Mouse (Mus musculus): Measurements from ENCODE around the gene Gm11437.

The Gm11437 gene

GRCm38 (mm10) chr11:84136453-84136852, 30.8 kb downstream of the Gm11437 start:
- DNase-seq: no peak

DNA sequence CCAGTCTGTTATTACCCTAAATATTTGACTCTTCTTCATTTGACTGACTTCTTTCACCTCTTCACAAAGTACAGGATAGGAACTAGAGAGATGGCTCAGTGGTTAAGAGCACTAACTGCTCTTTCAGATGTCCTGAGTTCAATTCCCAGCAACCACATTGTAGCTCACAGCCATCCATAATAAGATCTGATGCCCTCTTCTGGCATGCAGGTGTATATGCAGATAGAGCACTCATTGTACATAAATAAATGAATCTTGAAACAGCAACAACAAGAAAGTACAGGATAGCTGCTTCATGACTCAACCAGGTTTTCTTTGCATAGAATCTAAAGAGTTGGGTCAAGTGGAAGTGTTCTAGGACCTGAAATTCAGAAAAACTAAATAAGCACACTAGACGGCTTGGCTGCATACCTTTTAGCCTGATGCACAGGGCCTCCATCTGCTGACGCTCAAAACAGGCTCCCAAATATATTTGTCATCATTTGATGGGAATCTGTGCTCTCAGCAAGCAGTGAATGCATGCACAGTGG, 32.9 kb downstream of the Gm11437 start:
- no peak for DNase-seq

DNA sequence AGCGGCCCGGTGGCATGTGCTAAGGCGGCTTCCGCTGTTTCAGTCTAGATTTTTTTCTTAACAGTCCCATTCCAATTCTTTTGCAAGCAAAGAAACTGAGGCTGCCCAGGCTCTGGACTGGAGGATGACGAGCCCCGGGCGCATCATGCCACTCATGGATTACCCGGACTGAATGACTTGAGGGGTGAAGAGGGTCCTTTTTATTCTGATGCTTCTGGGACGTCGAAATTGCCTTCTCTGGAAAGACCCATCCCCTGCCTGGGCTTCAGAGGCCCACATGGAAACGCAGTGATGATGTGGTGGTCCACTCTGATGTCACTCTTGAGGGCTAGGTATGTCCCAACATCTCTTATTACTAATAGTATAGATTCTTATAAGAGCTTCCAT, 37.5 kb downstream of the Gm11437 start:
- no peak for DNase-seq

DNA sequence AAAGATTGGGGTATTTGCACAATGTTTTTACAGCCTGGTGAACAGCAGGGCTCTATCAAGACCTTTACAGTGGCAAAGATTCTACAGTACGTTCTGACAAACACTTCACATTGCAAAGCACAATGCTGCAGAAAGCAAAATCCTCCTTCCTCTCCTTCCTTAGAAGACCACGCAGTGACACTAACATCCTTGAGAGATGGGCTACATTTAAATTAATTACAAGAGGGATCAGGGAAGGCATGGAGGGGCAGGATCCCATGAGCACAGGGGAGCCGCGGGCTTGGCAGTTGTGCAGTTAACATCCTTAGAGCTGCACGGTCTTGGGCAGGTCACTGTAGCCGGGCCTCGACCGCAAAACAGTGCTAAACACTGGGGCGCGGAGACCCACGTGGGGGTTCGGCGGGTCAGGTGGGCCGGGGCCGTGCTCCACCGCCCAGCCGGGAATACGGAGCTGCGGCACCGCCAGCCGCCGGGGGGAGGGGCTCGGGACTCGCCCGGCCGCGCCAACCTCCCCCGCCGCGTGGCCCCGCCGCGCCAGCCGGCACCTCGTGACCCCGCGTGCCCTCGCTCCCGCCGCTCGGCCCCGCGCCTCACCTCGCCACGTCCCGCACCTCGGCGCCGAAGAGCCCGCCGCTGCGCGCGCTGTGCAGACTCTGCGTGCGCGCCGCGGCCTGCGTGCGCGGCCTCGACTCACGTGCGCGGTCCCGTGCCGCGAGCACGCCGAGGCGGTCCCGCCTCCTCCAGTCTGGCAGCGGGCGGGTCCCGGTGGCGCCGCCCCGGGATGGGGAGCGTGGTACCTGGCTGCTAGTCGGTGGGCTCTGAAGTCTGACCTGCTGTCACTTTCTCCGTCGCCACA, 38.1 kb downstream of the Gm11437 start, which contains the start of the genes Tada2a and Acaca:
Tada2a (minus strand) TSS at position 658 of the 856 bp plus-strand sequence.
Acaca (plus strand) TSS at position 730 of the 856 bp plus-strand sequence.
- DNase-seq: peak; percentile 87

GRCm38 (mm10) chr11:84127977-84128376, 39.3 kb downstream of the Gm11437 start:
- no peak for DNase-seq

DNA sequence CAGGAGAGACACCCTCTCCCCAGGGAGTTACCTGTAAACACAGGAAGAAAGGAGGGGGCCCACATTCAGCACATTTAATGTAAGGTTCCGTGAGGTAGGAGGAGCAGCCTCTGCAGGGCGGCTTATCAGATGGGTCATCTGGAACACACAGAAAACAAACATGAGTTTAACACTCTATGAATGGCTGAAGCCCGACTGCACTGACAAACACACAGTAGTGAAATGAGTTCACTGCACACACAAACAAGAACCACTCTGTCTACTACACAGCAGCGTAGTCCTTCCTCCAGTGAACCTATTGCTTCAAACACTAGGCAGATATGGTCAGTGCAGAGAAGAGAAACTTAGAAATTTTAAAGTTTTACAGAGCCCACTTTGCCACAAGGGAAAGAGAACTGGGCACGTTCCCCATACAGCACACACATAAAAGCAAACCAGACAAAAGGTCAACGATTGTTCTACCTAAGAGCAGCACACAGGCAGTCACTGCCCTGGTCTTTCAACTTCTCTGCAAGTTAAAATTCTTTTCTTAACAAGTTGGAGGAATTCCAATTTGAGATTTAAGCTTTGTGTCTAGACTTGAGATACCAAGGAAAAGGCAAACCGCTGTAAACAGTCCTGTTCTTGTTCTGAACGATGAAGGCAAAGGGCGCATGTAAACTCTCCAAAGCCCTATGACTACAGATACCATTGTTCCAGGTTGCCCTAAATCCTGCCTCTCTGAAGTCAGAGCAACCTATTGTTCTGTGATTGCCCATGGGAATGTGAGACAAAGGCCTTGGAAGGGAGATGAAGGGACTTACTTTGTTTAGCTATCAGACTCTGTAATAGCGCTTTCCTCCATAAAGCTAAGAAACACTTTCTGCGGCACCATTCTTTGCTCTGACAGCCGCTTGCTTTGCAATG, 46.0 kb downstream of the Gm11437 start:
- DNase-seq: no peak

GRCm38 (mm10) chr11:84117431-84117830, 49.8 kb downstream of the Gm11437 start:
- DNase-seq: no peak

- no peak for DNase-seq
Observed at GRCm38 (mm10) chr11:84116221-84116620, 51.1 kb downstream of the Gm11437 start.

- DNase-seq: no peak
Observed at GRCm38 (mm10) chr11:84115646-84116045, 51.6 kb downstream of the Gm11437 start.

- no peak for DNase-seq
Observed at GRCm38 (mm10) chr11:84113623-84114022, 53.7 kb downstream of the Gm11437 start.

DNA sequence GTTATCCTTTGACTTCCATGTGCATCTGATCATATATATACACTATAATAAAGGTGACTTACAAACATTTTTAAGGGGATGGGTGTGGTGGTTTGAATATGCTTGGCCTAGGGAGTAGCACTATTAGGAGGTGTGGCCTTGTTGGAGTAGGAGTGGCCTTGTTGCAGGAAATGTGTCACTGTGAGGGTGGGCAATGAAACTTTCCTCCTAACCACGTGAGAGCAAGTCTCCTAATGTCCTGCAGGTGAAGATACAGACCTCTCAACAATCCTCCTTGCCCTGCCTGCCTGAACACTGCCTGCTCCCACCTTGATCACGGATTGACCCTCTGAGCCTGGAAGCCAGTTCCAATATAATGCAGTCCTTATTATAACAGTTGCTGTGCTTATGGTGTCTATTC, 60.1 kb downstream of the Gm11437 start:
- no peak for DNase-seq

- no peak for DNase-seq
Observed at GRCm38 (mm10) chr11:84104036-84104435, 63.2 kb downstream of the Gm11437 start.

DNA sequence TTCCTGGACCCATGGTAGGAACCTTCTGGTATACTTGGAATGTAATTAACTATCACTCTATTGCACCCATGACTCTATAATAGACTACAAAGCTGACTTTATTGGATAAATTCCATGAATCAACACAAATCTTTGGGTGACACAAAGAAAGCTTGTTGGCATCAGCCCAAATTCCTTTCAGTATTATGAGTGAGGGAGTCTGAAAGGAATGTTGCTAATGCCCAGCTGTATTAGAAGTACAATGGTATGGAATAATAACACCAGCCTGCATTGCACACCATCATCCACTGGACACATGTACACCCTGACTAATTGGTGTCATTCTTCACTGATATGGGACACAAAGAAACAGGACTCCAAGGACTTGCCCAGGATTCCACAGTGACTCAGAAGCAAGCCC, 66.1 kb downstream of the Gm11437 start:
- no peak for DNase-seq
